Mouse (Mus musculus) limb, embryonic 15.5 days (tissue): ENCODE measurements around the gene Itpr2. TPM values are rescaled to one million over a fixed set of nuclear protein-coding genes. Genes with fewer than 3 reads are reported as not detected.

Experiments used
- ATAC-seq: fragments of 200-750 bp; cut with Nextera tagmentation; 2 replicates; pipeline ENCODE4 v1.8.0; 2017; ENCODE audit warnings: low read depth, moderate TSS enrichment; ENCODE audit not compliant: insufficient number of reproducible peaks, low FRiP score, low TSS enrichment
- H3K27ac ChIP-seq: fragments of 300-500 bp; sonication (generic); 2 replicates; pipeline ENCODE4 v1.5.1; 2015; ENCODE audit warnings: moderate library complexity, mild to moderate bottlenecking, inconsistent platforms
- H3K27me3 ChIP-seq: fragments of 300-500 bp; sonication (generic); 2 replicates; pipeline ENCODE4 v1.6.1; 2015; ENCODE audit warnings: inconsistent platforms
- H3K36me3 ChIP-seq: fragments of 300-500 bp; sonication (generic); 2 replicates; pipeline ENCODE4 v1.6.1; 2015; ENCODE audit warnings: inconsistent platforms
- H3K4me1 ChIP-seq: fragments of 300-500 bp; sonication (generic); 2 replicates; pipeline ENCODE4 v1.6.1; 2015; ENCODE audit warnings: inconsistent platforms
- H3K4me2 ChIP-seq: fragments of 300-500 bp; sonication (generic); 2 replicates; pipeline ENCODE4 v1.6.1; 2015; ENCODE audit warnings: mild to moderate bottlenecking, inconsistent platforms
- H3K4me3 ChIP-seq: fragments of 300-500 bp; sonication (generic); 2 replicates; pipeline ENCODE4 v1.5.1; 2015; ENCODE audit warnings: mild to moderate bottlenecking, inconsistent platforms
- H3K9ac ChIP-seq: fragments of 300-500 bp; sonication (generic); 2 replicates; pipeline ENCODE4 v1.6.1; 2015; ENCODE audit warnings: inconsistent platforms
- H3K9me3 ChIP-seq: fragments of 300-500 bp; sonication (generic); 2 replicates; pipeline ENCODE4 v1.6.1; 2016; ENCODE audit warnings: inconsistent platforms
- WGBS: fragments of 180-500 bp; shearing (Covaris S2); methylation state at CpG from one replicate; pipeline ENCODE4 v1.1.7; 2015; 5-methylcytosine and 5-hydroxymethylcytosine counted together
- polyA plus RNA-seq: library from polyadenylated mRNA; unstranded; fragments of >200 nt; fragmentation: Nextera tagmentation; extraction: Ambion mirVana; gene quantifications from 2 replicates; pipeline ENCODE4 v1.2.1, GENCODE M21; 2015

Gene Itpr2
- polyA plus RNA-seq, 1 experiment from 2014 or later, result 14.6 TPM

- 43% methylated on average over 7 of the region's 7 CpGs for WGBS
- Histone ChIP-seq H3K27me3 (no peaks in the 10 kb centered on the region), H3K9me3 (no peaks in the 10 kb centered on the region), H3K4me2 (no peak overlapping the region), H3K4me3 (no peak overlapping the region), H3K9ac (no peak overlapping the region), H3K4me1 (no peaks in the 10 kb centered on the region), H3K36me3 (no peaks in the 10 kb centered on the region), H3K27ac (no peak overlapping the region)
- no peak for ATAC-seq
These were observed 28.3 kb upstream of the Itpr2 start for GRCm38 (mm10) chr6:146530363-146530762.

DNA sequence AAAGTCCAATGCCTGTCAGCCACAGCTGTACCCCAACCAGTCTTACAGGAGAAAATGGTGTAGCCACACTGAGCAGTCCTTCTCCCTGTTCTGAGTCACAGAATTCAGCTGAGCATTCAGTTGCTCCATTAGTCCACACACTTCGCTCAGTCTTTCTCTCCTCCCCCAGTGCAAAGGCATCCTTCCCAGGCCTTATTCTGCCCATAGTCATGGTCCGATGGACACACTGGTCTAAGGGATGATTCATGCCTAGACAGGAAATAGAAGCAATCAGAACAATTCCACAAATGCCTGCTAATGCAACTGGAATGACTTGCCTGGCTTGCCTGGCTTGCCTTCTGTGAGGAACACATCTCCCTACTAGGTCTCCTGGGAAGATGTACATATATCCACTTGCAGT, 25.5 kb upstream of the Itpr2 start:
- Histone ChIP-seq H3K4me1 (no peaks in the 10 kb centered on the region), H3K27me3 (no peaks in the 10 kb centered on the region), H3K4me2 (no peak overlapping the region), H3K4me3 (no peak overlapping the region), H3K27ac (no peak overlapping the region), H3K9me3 (no peaks in the 10 kb centered on the region), H3K9ac (no peak overlapping the region), H3K36me3 (no peaks in the 10 kb centered on the region)
- 69% methylated on average over 2 of the region's 2 CpGs for WGBS
- no peak for ATAC-seq

- no peak overlapping the region for H3K9ac ChIP-seq
- H3K4me3 ChIP-seq, result no peak overlapping the region
- no peaks in the 10 kb centered on the region for H3K27me3 ChIP-seq
- no peak overlapping the region for H3K4me2 ChIP-seq
- WGBS, result 79% methylated on average over 2 of the region's 2 CpGs
- ATAC-seq, result no peak
- no peaks in the 10 kb centered on the region for H3K36me3 ChIP-seq
- H3K27ac ChIP-seq, result no peak overlapping the region
- H3K4me1 ChIP-seq, result no peaks in the 10 kb centered on the region
- H3K9me3 ChIP-seq, result no peaks in the 10 kb centered on the region
These were observed 23.5 kb upstream of the Itpr2 start for GRCm38 (mm10) chr6:146525500-146525899.

DNA sequence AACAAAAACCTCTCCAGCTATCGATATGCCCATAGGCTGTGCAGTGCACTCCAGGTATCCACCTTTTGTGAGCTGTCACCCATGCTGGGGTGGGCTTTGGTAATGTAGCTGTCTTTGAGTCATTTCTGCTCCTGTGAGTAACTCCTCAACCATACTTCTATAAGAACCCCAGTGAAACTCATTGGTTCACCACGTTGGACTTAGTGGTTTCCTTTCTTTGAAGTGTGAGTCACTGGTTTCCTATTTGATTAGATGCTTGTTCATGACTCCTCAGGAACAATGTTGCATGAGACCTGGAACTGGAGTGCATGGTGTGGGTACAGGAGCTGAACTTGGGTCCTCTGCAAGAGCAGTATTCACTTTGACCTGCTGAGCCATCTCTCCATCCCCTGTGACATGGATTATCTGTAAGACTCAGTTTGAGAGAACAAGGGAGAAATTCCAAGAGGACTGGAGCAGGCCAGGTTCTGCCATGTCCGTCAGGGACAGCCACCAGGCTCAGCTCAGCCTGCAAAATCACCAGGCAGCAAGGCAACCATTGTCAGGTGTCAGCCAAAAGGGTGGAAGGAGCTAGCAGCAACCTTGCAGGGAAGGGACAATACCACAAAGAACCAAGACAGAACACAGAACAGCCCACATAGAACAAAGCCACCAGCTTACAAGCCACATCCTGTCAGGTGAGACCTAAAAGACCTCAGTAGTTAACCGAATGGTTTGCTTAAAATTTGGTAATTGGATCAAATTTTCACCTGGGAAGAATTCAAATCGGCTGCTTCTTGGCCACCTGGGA, 19.6 kb upstream of the Itpr2 start:
- H3K9me3 ChIP-seq, result no peaks in the 10 kb centered on the region
- H3K36me3 ChIP-seq, result no peaks in the 10 kb centered on the region
- 83% methylated on average over 5 of the region's 5 CpGs for WGBS
- H3K9ac ChIP-seq, result no peak overlapping the region
- H3K4me2 ChIP-seq, result no peak overlapping the region
- no peaks in the 10 kb centered on the region for H3K27me3 ChIP-seq
- no peak for ATAC-seq
- H3K27ac ChIP-seq, result no peak overlapping the region
- H3K4me1 ChIP-seq, result no peaks in the 10 kb centered on the region
- H3K4me3 ChIP-seq, result no peak overlapping the region

DNA sequence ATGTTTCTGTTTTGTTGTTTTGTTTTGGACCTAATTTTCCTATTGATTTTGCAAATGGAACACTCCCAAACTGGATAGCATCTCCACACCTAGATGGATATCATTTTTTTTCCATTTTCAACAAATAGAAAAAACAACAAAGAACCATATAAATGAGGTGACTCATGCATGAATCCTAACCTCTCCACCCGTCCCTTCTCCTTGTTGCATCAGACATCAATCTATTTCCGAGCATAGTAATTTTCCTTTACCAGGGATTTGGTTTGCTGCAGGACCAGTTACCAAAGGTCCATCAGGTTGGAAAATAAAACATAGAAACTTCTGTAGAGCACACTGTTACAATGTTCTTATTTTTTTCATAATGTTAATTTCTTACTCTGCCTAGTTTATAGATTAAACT, 17.0 kb upstream of the Itpr2 start:
- Histone ChIP-seq H3K27ac (no peak overlapping the region), H3K36me3 (no peaks in the 10 kb centered on the region), H3K4me1 (no peaks in the 10 kb centered on the region), H3K9me3 (no peaks in the 10 kb centered on the region), H3K4me2 (no peak overlapping the region), H3K27me3 (no peaks in the 10 kb centered on the region), H3K4me3 (no peak overlapping the region), H3K9ac (no peak overlapping the region)
- WGBS, result 70% methylated on average over 2 of the region's 2 CpGs
- no peak for ATAC-seq

- Histone ChIP-seq H3K9ac (no peak overlapping the region), H3K27me3 (no peaks in the 10 kb centered on the region), H3K36me3 (no peaks in the 10 kb centered on the region), H3K4me2 (no peak overlapping the region), H3K9me3 (no peaks in the 10 kb centered on the region), H3K4me1 (no peaks in the 10 kb centered on the region), H3K27ac (no peak overlapping the region), H3K4me3 (no peak overlapping the region)
- ATAC-seq, result no peak
- WGBS, result 75% methylated on average over 6 of the region's 6 CpGs
These were observed 13.9 kb upstream of the Itpr2 start for GRCm38 (mm10) chr6:146515936-146516335.

DNA sequence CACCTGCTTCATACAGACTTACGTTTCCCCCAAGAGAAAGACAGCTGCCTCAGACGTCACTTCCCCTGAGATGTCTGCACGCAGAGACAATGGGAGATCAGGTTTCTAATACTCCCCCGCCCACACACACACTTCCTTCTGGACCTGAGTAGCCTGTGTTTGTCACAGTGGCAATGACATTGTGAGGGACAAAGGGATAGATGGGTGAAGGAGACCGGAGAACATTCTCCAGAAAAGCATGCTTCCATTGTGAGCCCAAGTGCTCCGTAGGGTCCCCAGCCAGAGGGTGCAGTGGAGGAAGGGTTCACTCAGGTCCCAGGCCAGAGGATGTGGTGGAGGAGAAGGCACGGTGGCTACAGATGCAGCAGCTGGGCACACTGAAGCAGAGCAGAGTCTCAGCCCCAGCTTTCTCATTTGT, 12.5 kb upstream of the Itpr2 start:
- H3K36me3 ChIP-seq, result no peaks in the 10 kb centered on the region
- WGBS, result 62% methylated on average over 7 of the region's 7 CpGs
- no peak overlapping the region for H3K4me3 ChIP-seq
- no peak for ATAC-seq
- H3K9me3 ChIP-seq, result no peaks in the 10 kb centered on the region
- H3K4me2 ChIP-seq, result no peak overlapping the region
- H3K4me1 ChIP-seq, result no peaks in the 10 kb centered on the region
- no peak overlapping the region for H3K9ac ChIP-seq
- no peaks in the 10 kb centered on the region for H3K27me3 ChIP-seq
- no peak overlapping the region for H3K27ac ChIP-seq

- 65% methylated on average over 5 of the region's 5 CpGs for WGBS
- ATAC-seq, result no peak
- H3K4me3 ChIP-seq, result no peak overlapping the region
These were observed 11.9 kb upstream of the Itpr2 start for GRCm38 (mm10) chr6:146513899-146514298.

DNA sequence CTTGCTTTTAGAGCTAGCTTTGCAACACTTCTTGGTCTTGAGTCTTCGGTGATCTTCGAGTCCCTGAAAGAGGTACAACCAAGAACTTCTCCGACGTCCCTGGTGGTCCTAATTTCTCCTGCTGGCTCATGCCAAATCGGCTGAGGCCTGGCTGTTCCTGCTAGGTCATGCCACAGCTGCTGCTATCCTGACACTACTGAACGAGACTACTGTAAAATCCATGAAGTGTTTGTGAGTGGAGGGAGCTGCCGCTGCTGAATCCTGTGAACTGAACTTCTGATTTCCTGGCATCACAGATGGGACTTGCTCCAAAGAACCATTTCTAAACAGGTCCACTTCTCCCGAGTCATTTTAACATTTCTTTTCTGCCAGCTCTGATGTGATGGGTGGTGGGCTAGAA, 11.4 kb upstream of the Itpr2 start:
- ATAC-seq, result no peak
- Histone ChIP-seq H3K9me3 (no peaks in the 10 kb centered on the region), H3K27me3 (no peaks in the 10 kb centered on the region), H3K4me3 (no peak overlapping the region), H3K4me2 (no peak overlapping the region), H3K4me1 (no peaks in the 10 kb centered on the region), H3K36me3 (no peaks in the 10 kb centered on the region), H3K9ac (no peak overlapping the region), H3K27ac (no peak overlapping the region)
- 78% methylated on average over 8 of the region's 8 CpGs for WGBS

More at GRCm38 (mm10) chr6:146513899-146514298, 11.9 kb upstream of the Itpr2 start:
- Histone ChIP-seq H3K36me3 (no peaks in the 10 kb centered on the region), H3K27ac (no peak overlapping the region), H3K9me3 (no peaks in the 10 kb centered on the region), H3K27me3 (no peaks in the 10 kb centered on the region), H3K9ac (no peak overlapping the region), H3K4me2 (no peak overlapping the region), H3K4me1 (no peaks in the 10 kb centered on the region)

DNA sequence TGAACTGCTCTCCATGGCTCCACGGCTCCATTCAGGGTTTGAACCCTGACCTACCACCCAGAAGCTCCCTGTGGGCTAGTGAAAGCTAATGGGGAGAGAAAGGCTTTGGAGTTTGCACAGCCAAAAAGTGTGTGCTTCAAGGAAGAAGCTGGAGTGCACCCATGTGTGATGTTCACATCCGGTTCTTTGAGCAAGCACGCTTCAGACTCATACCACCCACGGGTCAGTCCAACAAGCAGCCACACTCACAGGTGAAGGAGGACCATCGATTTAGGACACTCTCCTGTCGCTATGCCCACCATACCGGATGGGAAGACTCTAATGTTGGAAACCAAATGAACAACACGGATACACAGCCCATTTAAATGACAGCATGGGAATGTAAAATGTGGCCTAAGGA, 9.5 kb upstream of the Itpr2 start:
- no peak for ATAC-seq
- WGBS, result 77% methylated on average over 8 of the region's 8 CpGs
- H3K4me2 ChIP-seq, result no peak overlapping the region
- no peaks in the 10 kb centered on the region for H3K27me3 ChIP-seq
- H3K4me3 ChIP-seq, result no peak overlapping the region
- no peaks in the 10 kb centered on the region for H3K4me1 ChIP-seq
- H3K27ac ChIP-seq, result no peak overlapping the region
- H3K9me3 ChIP-seq, result no peaks in the 10 kb centered on the region
- H3K9ac ChIP-seq, result no peak overlapping the region
- H3K36me3 ChIP-seq, result no peaks in the 10 kb centered on the region

DNA sequence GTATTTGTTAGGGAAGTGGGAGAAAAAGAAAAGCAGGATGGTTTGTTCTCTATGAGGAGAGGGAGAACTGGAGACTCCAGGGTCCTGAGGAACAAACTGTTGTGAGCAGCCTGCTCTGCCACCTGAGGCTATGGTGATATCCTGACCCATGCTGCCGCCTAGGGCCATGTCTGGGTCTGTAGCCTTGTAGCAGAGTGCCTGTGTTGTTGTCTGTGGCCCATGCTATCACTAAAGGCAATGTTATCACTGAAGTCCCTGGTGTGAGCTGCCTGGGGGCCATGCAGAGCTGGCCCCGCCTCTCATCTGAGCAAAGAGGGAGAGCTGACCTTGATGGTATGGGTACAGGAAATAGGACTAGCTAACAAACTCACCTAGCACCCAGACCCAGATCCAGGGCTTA, 7.9 kb upstream of the Itpr2 start:
- H3K9ac ChIP-seq, result no peak overlapping the region
- H3K36me3 ChIP-seq, result no peaks in the 10 kb centered on the region
- no peak for ATAC-seq
- H3K27me3 ChIP-seq, result no peaks in the 10 kb centered on the region
- H3K27ac ChIP-seq, result no peak overlapping the region
- no peaks in the 10 kb centered on the region for H3K4me1 ChIP-seq
- no peak overlapping the region for H3K4me2 ChIP-seq
- 80% methylated on average over 2 of the region's 2 CpGs for WGBS
- no peaks in the 10 kb centered on the region for H3K9me3 ChIP-seq
- H3K4me3 ChIP-seq, result no peak overlapping the region

- Histone ChIP-seq H3K27ac (no peak overlapping the region), H3K4me3 (no peak overlapping the region), H3K9ac (no peak overlapping the region), H3K36me3 (no peaks in the 10 kb centered on the region), H3K27me3 (0 out of 2 replicates have a peak, but pooled peaks cover 3% of the 10 kb centered on the region), H3K9me3 (no peaks in the 10 kb centered on the region), H3K4me2 (no peak overlapping the region), H3K4me1 (peaks cover 18% of the 10 kb centered on the region)
- no peak for ATAC-seq
- 82% methylated on average over 2 of the region's 2 CpGs for WGBS
These were observed 2.4 kb upstream of the Itpr2 start for GRCm38 (mm10) chr6:146504459-146504858.

- 45% methylated on average over 3 of the region's 3 CpGs for WGBS
These were observed 833 bp upstream of the Itpr2 start for GRCm38 (mm10) chr6:146502856-146503255.

More at GRCm38 (mm10) chr6:146502856-146503255, 833 bp upstream of the Itpr2 start:
- Histone ChIP-seq H3K9ac (no peak overlapping the region), H3K4me2 (peak overlapping the region; percentile 98), H3K27ac (no peak overlapping the region), H3K9me3 (no peaks in the 10 kb centered on the region), H3K4me1 (peaks cover 18% of the 10 kb centered on the region), H3K27me3 (0 out of 2 replicates have a peak, but pooled peaks cover 3% of the 10 kb centered on the region), H3K36me3 (no peaks in the 10 kb centered on the region), H3K4me3 (peak overlapping the region; percentile 76)
- no peak for ATAC-seq
